Mouse (Mus musculus) bone marrow macrophage, adult 2 months (primary cell): ENCODE data around the gene Mylk3. TPM values are rescaled to one million over a fixed set of nuclear protein-coding genes. Genes with fewer than 3 reads are reported as not detected.

Experiments
- H3K27ac ChIP-seq: 2 replicates; pipeline ENCODE4 v1.5.1; 2012; ENCODE audit warnings: low read depth, low read length; ENCODE audit not compliant: insufficient read depth
- H3K4me1 ChIP-seq: 2 replicates; pipeline ENCODE4 v1.6.1; 2012; ENCODE audit warnings: low read length; ENCODE audit not compliant: control insufficient read depth, insufficient read depth
- H3K4me3 ChIP-seq: 2 replicates; pipeline ENCODE4 v1.5.1; 2012; ENCODE audit warnings: mild to moderate bottlenecking, low read length, moderate library complexity; ENCODE audit not compliant: insufficient read depth
- CTCF ChIP-seq: IDR thresholded peaks from 2 replicates; pipeline ENCODE4 v1.5.1; 2012; ENCODE audit warnings: low read depth, mild to moderate bottlenecking, low read length, moderate library complexity
- POLR2A ChIP-seq: IDR thresholded peaks from 2 replicates; pipeline ENCODE4 v1.6.1; 2012; ENCODE audit warnings: mild to moderate bottlenecking, low read depth, low read length, borderline replicate concordance
- polyA plus RNA-seq: library from polyadenylated mRNA; stranded (reverse); fragments of >200 nt; gene quantifications from 2 replicates; pipeline ENCODE4 v1.2.4, GENCODE M21; 2012; ENCODE audit not compliant: missing spikeins, insufficient read depth, insufficient read length

Mylk3 gene
- polyA plus RNA-seq: not detected in 2 replicates

DNA sequence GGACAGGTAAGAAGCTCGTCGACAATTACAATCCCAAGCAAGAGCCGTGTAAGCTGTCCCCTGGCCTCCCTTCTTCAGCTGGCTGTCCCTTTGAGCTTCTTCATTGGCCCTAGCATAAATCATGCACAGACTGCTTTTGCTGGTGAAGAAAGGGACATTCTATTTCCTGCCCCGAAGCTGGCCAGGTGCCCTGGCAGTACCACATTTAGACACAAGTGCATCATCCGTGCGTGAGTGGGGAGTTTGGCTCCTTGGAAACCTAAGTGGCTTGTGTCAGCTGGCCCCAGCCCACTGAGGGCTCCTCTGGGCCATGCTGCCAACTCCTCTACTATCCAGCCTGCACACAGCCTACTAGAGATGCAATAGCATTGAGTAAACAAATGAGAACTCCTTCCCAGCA lies at the start of gene Mylk3:
Gene Mylk3, minus strand, starts transcription at position 141 of the 400 bp plus-strand sequence.
- TF ChIP-seq POLR2A (no peak), CTCF (no peak)
- Histone ChIP-seq H3K27ac (no peak within 1 kb of the TSS), H3K4me3 (no peak within 1 kb of the TSS), H3K4me1 (no peaks in the 10 kb centered on the region)

DNA sequence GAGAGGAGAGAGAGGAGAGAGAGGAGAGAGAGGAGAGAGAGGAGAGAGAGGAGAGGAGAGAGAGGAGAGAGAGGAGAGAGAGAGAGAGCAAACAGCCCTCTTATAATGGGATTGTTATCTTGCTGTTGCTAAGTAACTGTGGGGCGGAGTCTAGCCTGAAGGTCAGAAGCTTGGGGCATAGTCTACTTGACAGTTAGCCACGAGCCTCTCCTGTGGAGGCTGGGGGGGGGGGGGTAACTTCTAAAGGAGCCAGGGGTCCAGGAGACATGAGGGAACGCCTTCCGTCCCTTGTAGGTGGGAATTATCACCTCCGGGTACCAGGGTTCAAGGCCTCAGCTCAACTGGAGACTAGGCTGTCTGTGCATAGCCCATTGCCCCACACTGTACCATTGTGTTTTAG lies 49.6 kb upstream of the Mylk3 start:
- H3K27ac ChIP-seq: no peak overlapping the region
- TF ChIP-seq CTCF (no peak), POLR2A (no peak)
- H3K4me1 ChIP-seq: peaks cover 6% of the 10 kb centered on the region
- no peak overlapping the region for H3K4me3 ChIP-seq

- H3K4me3 ChIP-seq: no peak overlapping the region
- no peak for TF ChIP-seq POLR2A
- H3K27ac ChIP-seq: no peak overlapping the region
- peaks cover 11% of the 10 kb centered on the region for H3K4me1 ChIP-seq
Observed at GRCm38 (mm10) chr8:85434817-85435216, 48.7 kb upstream of the Mylk3 start.

DNA sequence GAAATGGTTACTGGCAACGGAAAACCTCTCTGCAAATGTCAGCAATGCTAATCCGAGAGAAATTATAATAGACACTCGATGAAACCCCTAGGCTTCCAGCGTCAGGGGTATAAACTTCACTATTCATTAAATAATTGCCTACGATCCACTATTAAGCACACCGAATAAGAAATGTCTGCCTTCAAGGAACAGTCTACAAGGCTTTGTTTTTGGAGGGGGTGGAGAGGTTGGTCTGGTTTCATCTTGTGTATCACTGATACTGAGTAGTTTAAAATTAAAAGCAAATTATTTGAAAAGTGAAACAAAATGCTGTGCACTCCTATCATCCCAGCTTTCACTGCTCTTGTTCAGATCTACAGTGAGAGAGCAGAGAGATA lies 46.9 kb upstream of the Mylk3 start:
- no peak for TF ChIP-seq POLR2A
- no peak for TF ChIP-seq CTCF
- Histone ChIP-seq H3K27ac (no peak overlapping the region), H3K4me1 (peaks cover 14% of the 10 kb centered on the region), H3K4me3 (peak overlapping the region; percentile 15; the same call in 1 of the 2 replicates)

- H3K27ac ChIP-seq: peak within 1 kb of the TSS; percentile 65
- no peak; the same call in 1 of the 2 replicates for TF ChIP-seq POLR2A
- no peak for TF ChIP-seq CTCF
- peaks cover 14% of the 10 kb centered on the region for H3K4me1 ChIP-seq
- H3K4me3 ChIP-seq: peak within 1 kb of the TSS; percentile 94
Observed at GRCm38 (mm10) chr8:85432168-85433016, 46.2 kb upstream of the Mylk3 start, which contains the start of gene 4921524J17Rik. Gene 4921524J17Rik (minus strand): TSS chr8:85432833.

DNA sequence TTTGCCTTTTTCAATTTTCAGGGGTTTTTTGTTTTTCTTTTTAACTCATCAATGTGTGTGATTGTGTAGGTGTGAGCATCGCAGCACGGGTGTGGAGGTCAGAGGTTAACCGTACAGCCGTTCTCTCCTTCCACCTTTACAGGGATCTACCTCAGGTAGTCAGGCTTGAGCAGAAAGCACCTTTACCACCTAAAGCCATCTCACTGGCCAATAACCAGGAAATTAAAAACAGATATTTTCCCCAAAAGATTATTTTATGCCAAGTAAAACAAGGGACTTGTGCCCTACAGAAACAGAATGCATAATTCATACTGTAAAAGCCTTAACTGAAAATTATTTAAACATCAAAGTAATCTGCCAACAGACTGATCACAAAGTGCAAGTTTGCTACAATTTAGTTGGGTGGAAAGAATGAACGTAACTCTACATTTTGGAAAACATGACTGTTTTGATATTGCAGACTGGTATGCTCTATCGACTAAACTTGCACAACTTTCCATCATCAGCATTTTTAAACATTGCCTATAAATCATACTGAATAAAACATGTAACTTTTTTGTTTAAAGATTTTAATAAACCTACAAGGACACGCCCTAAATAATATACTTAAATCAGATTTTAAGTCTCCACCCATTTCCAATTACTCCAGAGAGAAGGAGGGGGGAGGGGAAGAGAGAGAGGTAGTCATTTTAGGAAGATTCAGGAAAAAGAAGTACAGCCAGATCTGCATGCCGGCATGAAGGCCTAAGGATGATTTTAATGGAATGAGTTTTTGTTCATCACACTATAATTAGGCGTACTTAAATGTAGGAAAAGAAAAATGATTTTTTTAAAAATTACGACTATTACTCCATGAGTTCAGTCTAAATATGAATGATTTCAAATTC lies 45.4 kb upstream of the Mylk3 start:
- TF ChIP-seq POLR2A (no peak), CTCF (no peak)
- Histone ChIP-seq H3K27ac (peak overlapping the region; percentile 65; the same call in 1 of the 2 replicates), H3K4me3 (peak overlapping the region; percentile 94), H3K4me1 (peaks cover 14% of the 10 kb centered on the region)

DNA sequence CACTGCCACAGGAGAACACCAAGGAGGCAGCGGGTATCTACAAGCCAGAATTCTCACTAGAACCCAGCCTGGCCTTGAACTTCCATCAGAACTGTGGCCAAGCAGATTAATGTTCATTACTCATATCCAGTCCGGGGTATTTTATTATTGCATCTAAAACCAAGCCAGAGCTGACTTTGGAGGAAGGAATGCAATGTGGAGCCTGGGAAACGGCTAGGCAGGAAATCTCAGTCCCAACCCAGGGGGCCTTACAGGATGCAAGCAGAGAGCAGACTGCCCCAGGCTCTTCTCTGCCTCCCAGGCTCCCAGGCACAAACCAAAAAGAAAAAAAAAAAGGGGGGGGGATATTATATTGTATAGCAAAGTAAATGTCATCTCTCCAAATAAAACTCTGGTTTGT lies 44.7 kb upstream of the Mylk3 start:
- peak overlapping the region; percentile 18 for H3K4me3 ChIP-seq
- no peak overlapping the region for H3K27ac ChIP-seq
- TF ChIP-seq CTCF (no peak), POLR2A (no peak)
- H3K4me1 ChIP-seq: peaks cover 14% of the 10 kb centered on the region

- TF ChIP-seq POLR2A: no peak
- no peak for TF ChIP-seq CTCF
- H3K4me3 ChIP-seq: no peak overlapping the region
- peaks cover 14% of the 10 kb centered on the region for H3K4me1 ChIP-seq
- H3K27ac ChIP-seq: no peak overlapping the region
Observed at GRCm38 (mm10) chr8:85429219-85429618, 43.1 kb upstream of the Mylk3 start.

- TF ChIP-seq CTCF (no peak), POLR2A (no peak)
- Histone ChIP-seq H3K4me3 (no peak overlapping the region), H3K27ac (no peak overlapping the region), H3K4me1 (peaks cover 16% of the 10 kb centered on the region)
Observed at GRCm38 (mm10) chr8:85427026-85427425, 40.9 kb upstream of the Mylk3 start.

DNA sequence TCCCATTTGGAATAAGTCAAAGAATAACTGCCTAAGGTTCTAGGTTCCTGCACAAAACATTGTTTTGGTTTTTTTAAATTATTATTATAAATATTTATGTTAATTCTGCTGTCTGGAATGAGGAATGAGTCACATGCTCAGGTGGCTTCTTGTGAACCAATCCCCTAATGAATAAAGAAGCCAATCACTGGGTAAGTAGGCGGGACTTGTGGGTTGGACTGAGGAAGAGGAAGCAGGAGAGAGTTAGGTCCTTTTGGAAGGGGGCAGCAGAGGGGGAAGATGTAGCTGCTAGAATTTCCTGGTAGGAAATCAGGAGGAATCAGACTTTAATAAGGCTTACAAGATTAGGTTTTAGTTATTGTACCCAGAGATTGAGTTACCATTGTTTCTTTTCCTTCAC lies 35.2 kb upstream of the Mylk3 start:
- no peak for TF ChIP-seq CTCF
- no peak for TF ChIP-seq POLR2A
- no peak overlapping the region for H3K4me3 ChIP-seq

More for the DNA sequence above, 35.2 kb upstream of the Mylk3 start:
- Histone ChIP-seq H3K27ac (no peak overlapping the region), H3K4me1 (peaks cover 14% of the 10 kb centered on the region)
